Mouse (Mus musculus): ENCODE measurements around the gene Polr3b.
A peak's percentile ranks its signal among the peaks of the same experiment; 100 is the strongest.

Gene Polr3b

DNA sequence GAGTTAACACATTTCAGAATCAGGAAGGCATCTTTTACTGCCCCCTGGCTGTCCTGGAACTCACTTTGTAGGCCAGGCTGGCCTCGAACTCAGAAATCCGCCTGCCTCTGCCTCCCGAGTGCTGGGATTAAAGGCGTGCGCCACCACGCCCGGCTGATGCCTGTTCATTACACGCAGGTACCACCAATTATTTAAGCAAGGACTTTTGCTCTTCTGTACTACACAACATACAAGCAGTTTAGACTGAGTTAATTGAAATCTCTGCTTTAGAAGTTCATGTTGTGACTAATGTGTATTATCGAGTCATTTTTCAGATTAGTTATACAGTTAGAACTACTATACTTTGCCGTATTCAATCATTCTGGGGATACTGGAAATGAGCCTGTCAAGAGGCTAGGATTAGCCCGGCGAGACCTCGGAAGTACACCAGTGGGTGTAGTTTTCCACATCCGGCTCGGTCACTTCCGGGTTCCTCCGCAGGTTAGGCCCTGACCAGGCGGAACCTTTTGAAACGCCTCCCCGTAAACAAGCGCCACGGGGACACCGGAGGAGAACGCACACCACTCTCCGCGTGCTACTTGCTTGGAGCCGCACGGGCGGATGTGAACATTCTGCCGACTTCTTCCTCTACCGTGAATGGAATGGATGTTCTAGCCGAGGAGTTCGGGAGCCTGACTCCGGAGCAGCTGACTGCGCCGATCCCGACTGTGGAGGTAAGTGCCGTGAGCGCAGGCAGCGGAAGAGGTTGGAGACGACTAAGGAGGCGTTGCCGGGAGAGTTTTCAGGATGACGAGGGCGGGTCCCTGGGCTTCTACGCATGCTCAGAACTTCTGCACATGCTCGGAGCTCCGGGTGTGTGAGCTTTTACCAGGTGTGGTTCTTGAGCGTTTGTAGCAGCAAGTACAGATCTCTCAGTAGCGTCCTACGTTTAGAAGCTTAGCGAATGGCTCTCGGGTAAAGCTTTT, at the start of gene Polr3b:
Gene Polr3b (plus strand): TSS at position 467 of the 965 bp plus-strand sequence.
- DNase-seq: peak; percentile 95

DNA sequence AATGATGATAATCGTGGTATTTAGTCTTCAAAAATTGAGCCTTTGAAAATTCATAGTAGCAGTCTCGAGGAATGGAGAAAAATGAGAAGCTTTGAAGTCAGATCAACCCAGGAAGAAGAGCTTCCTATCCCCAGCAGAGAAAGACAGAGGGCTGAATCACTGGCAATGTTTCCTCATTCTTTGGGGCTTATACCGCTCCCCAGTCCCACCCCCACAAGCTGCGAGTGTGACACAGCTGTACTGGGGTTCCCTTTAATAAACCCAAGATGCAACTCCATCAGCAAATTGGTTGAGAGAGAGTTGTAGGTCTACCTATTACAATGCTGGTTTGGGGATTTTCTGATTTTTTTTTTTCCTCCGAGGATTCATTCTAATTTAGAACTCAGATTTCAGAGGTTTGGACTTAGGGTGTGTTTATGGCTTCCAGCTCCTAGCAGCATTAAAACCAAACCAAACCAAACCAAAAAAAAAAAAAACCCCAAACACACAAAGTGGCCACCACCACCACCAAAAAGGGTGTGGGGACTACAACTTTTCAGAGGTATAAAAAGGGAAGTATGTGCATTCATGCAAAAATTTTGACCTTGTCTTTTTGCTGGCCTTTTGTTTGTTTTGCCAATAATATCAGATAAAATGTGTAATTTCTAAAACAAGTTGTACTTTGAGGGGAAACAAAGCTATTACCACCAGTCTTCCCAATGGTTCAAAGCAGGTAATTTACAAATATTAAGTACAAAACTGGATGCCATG, 48.2 kb upstream of the Polr3b start:
- no peak for DNase-seq

DNA sequence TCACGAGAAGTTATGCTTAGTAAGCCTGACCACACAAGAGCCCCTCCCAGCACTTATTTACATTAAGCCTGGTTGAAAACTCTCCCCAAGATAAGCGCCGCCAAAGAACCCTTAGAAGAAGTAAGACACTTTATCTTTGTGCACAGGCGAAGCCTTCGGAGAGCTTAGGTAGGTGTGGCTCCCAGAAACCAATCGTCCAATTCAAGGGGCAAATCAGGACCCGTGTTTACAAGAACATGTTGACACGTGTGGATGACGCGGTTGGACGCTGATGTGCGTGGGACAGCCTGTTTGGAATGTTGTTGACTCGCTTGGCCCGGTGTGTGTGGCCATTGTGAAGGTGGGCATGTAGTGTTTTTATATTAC, 46.1 kb upstream of the Polr3b start:
- DNase-seq: no peak

DNA sequence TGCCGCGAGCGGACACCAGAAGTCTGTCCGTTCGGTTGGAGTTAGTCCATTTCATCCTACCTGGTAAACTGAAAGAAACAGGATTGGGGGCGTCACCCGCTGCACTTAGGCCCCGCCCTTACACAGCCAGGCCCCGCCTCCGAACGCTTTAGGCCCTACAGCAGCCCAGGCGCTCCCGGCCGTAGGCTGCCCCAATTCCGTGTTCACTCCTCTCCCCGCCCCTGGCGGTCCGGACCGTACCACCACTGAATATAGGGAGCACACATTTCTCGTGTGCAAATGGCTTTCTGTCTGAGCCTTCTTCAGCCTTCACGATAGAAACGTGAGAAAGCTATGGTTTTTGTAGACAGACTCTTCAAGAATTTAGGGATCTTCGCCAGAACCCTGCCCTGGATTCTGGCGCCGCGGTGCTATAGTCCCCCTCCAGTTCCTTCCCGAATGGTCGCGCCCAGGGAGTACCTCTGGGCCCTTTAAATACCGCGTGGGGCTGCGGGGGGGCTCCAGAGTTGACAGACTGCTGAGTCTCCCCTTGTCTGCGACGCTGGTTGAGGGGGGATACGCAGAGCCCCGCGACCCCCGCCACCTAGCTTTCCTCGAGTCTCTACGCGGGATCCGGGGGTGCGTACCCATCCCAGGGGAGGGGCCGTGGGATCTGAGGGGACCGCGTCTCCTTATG, 45.6 kb upstream of the Polr3b start, which contains the start of gene Tcp11l2:
Gene Tcp11l2 (plus strand): TSS at position 232 of the 676 bp plus-strand sequence.
- peak; percentile 96 for DNase-seq

DNA sequence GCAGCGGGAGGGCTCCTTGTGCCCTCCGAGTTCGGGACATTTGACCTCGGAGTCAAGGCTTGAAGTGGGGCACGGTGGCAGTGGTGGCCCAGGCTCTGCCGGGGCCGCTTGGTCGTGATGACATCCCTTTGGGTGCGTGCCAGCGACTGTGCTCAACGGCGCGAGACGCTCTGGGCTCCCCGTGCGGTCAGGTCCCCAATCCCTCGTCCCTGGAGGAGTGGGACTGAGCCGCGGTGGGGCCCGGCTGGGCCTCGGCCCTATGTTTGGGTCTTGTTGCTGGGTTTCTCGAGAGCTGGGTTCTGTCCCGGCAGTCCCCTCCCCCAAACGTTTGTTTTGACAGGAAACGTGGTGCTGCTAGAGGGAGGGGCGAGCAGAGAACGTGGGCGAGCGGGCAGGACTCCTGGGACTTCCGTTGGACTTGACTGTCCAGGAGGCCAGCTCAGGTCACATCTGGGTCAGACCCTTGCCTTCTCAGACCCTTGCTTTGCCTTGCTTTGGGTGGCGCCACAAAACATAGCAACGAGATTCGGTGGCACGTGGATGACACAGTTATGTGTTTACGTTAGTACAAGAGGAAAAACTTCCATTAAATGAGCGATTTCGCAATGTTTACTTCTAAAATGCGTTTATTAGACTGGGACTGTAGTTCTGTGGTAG, 44.9 kb upstream of the Polr3b start:
- DNase-seq: peak; percentile 72

DNA sequence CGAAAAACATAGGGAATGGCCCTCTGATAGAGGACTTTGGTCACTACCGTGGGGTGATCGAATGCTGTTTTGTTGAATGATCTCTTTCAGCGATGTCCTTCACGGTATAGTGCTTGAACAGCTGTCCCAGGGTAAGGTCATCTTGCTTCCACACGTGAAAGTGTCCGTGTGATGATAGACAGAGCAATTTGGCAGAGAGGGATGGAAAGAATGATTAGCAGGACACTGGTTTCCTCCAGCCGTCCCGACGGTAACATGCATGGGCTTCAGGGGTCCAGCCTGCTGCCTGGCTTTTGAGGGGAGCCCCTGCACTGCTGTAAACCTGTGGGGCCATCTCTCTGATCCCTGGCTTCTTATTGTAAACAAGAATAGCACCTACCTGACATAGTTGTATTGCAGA, 43.4 kb upstream of the Polr3b start:
- DNase-seq: no peak

DNA sequence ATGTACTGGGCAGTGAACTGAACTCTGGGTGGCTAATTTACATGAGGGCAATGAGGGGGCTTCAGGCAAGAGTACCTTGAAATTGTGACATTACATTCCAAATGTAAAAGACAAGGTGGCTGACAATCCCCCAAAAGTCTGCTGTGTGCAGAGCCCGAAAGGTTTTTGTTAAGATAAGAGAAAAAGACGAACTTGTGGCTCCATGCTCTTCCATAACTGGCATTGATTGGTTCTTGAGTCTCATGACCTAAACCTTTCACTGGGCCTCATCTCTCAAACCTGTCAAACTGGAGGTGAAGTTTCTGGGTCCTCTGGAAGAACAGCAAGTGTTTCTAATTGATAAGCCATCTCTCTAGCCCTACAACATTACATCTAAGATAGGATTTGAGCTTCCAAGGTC, 42.6 kb upstream of the Polr3b start:
- DNase-seq: no peak

DNA sequence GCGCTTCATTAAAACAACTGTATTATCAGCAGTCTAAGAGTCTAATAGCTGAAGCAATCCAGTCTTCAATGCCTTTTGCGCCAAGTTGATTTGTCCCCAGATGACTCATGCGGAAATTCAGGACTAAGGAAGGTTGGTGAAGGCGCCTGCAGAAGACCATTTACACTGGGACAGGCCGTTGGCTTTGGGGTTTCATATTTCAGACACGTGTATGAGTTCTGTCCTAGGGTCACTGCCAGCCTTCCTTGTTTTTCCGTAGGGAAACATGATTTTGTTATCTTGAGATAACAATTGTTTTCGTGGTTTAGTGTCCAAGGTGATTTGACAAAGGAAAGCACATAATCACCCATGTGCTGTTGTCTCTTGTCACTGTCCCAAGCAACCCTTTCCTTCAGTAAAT, 40.9 kb upstream of the Polr3b start:
- no peak for DNase-seq

DNA sequence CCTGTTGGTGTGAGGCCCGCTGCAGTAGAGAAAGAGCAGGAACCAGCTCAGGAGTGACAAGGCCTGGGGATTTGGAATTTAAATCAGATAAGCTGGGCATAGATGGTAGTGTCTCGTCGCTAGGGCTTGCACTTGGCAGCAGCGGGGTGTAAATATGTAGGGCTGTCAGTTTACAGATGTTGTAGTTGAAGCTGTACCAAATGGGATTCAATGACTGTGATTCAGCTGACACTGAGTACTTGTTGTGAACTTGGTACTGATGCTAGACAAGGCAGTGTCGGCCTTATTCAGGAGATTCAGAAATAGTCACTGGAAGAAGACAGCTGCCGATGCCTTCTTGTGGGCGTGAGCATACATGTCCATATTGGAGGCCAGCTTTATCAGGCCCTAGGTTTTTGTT, 39.9 kb upstream of the Polr3b start:
- peak; percentile 23 for DNase-seq

DNA sequence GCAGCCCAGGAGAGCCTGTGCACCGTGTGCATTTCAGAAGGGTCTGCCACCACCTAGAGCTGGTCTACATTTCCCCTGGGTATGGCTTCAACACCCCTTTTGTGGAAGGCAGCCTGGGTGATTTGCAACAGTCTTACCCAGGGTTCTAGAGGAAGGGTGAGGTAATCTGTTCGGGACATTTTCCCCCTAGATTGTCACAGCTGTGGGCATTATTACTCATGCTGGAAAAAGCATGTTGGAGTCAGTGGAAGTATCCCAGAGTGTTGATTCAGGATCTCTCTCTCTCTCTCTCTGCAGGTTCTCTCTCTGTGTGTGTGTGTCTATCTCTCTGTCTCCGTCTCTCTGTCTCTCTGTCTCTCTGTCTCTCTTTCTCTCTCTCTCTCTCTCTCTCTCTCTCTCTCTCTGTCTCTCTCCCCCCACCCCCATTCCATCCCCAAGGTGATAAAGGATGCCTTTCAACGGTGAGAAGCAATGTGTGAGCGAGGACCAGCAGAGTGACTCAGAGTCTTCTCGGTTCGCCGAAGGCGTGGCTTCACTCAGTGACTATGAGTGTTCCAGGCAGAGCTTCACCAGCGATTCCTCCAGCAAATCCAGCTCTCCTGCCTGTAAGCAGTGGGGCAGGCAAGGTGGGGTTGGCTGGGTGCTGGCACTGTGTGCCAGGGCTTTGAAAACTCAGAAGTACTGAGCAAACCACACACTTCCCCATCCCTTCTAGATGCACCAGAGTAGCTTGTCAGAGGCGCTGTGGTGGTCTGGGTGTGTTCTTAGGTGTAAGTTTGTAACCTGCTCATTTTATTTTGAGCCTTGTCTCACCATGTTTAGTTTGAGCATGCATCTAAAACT, 37.4 kb upstream of the Polr3b start:
- DNase-seq: no peak

DNA sequence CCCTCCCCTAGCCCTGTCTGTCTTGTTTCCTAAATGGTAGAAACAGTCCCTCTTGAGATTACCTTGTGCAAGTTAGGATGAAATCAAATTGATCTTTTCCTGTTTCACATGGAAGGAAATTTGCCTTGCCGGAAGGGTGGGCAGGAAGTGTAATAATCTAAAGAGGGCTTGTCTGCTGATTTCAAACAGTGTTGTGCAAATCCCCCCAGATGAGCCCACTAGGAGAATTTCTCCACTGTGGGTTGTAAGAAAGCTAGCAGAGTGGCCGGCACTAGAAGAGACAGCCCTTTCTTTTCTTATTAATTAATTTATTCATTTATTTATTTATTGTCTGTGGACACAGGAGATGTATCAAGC, 36.8 kb upstream of the Polr3b start:
- DNase-seq: no peak

DNA sequence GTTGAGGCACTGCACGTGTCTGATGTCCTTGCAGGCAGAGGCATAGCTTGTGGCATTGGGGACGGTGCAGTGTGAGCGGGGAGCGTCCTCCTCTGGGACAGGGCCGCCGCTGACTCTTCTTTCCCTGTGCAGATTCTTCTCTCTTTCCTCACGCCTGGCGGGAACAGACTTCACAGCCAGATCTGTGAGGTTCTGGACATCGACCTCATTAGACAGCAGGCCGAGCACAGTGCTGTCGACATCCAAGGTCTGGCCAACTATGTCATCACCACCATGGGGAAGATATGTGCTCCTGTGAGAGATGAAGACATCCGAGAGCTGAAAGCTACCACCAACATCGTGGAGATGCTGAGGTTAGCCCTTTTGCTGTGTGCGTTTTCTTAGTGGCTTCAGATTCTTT, 31.1 kb upstream of the Polr3b start:
- DNase-seq: no peak

DNA sequence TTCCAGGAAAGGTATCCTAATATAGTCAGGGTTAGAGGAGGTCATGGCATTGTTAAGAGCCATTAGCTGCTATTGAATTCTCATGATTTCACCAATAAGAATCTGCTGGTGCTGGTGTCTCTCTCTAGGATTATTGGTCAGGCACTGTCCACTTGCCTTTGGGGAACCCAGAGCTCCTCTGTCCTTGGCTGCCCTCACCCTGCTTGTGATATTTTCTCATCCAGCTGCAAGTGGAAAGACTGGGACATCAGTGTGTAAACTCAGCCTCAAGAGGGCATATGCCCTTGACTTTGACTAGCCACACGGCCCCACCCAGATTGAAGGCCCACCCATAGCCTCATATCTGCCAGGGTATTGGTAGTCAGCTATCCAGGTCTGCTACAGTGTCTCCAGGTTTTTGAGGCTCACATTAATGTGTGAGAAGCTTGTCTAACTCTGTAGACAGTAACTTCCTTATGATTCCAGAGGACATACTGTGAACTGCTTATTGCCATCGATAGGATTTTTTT, 30.4 kb upstream of the Polr3b start:
- no peak for DNase-seq

DNA sequence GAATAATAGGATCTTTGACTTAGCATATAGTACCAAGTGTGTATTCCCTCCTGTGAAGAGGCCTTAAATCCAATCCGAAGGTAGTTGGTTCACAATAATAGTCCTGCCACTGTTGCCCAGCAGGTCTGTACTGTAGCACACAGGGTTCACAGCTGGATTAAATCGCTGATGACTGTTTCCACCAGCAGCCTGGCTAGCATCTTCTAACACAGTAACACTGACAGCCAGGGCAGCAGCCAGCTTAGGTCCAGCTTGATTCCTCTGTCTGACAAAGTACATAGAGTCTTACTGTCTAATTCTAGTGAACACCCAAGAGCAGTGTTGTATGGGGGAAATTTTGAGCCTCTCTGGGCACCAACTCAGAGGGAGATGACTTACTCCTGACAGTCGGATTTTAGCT, 29.3 kb upstream of the Polr3b start:
- DNase-seq: no peak

DNA sequence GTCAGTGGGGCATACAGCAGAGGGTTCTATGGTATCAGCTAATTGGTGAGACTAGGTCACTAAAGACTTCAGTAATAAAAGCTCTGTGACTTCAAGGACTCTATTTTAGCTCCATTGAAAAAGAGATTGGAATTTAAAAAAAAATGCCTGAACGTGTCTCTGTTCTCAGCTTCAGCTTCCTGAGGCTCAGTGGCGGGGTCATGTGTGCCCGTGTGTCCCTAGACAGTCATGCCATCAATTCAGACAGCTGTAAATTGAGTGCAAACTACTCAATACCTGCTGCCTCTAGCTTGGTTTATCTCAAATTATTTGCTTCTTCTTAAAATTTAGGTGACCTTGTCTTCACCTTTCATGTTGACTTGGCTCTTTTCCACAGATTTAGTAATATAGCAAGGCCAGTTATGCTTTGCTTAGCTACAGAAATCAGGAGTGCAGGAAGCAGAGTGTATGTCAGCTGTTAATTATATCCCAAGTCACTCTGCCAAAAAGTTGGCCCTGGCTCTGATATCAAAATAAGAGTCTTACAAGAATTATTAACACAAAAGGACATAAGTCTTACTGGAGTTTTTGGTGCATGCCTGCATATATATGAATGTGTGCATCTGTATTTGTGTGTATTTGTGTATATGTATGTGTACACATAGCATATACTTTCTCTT, 24.8 kb upstream of the Polr3b start:
- no peak for DNase-seq

DNA sequence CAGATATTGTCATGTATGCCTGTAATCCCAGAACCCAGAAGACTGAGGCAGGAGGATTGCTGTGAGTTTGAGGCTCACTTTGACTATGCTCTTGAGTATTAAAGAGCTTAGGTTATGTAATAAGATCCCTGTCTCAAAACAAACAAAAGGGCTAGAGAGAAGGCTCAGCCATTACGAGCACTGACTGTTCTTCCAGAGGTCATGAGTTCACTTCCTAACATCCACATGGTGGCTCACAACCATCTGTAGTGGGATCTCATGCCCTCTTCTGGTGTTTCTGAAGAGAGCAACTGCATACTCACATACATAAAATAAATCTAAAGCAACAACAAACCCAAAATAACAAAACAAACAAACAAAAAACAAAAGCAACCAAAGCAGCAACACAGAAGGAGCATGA, 23.9 kb upstream of the Polr3b start:
- no peak for DNase-seq

DNA sequence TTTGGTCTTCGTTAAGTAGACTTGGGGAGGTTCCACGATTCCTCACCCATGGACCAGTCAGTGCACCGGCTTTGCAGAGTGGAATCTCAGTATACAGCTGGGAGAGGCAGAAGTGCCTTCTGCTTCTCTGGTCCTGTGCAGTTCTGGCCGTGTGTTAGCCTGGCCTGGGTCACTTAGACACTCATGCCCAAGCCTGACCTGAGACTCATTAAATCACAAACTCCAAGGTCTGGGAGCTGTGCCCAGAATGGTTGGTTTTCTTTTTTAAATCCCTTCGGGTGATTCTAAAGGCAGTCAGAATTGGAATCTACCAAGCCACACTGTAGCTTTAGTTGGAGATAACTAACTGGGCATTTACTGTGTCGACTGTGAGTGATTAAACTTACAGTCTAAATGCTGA, 22.0 kb upstream of the Polr3b start:
- DNase-seq: no peak

DNA sequence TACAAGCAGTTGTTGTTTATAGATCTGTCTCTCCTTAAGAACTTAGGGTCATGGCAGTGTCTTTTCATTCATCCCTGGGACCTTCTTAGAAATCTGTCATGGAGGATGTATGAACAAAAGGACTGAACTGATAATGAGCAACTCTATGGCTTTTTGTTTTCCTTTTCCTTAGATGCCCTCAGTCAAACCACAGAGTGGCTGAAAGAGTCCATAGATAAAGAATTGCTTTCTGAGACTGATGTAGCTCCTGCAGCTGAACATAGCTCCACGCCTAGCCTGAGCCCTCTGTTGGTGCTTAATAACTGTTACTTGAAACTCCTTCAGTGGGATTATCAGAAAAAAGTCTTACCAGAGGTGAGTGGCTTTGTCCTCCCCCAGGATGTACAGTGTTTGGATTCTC, 17.8 kb upstream of the Polr3b start:
- no peak for DNase-seq

DNA sequence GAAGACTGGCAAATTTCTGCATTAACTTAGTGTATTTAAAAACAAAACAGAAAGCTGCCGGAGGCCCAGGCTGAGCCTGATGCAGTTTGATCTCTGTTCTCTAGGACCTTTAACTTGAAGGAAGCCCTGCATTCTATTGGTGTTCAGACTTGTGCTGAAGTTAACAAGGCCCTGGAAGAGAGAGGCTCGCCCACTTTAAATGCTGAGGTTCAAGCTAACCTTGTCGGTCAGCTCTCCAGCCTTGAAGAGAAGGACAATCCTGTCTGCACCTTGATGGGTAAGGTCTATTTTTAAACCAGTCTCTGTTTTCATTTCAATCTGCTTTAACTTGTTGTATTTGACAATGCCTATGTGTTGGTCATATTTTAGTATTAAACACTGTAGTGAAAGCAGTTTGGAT, 13.7 kb upstream of the Polr3b start:
- DNase-seq: no peak

DNA sequence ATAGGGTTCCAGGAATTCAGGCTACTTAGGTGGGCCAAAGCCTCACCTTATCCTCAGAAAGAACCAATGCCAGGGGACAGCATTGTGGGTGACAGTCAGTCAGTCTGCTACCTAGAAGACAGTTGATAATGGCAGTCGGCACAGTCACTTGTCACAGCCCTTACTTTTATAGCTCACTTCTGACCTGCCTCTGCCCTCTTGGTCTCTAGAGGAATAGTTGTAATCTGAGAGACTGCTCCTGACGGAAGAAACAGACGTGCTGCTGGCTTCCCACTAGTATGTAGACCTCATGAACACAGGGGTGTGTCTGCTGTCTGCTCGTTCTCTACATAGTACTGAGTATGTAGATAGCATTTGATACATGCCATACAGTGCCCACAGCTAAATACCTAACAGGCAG, 11.8 kb upstream of the Polr3b start:
- DNase-seq: no peak

DNA sequence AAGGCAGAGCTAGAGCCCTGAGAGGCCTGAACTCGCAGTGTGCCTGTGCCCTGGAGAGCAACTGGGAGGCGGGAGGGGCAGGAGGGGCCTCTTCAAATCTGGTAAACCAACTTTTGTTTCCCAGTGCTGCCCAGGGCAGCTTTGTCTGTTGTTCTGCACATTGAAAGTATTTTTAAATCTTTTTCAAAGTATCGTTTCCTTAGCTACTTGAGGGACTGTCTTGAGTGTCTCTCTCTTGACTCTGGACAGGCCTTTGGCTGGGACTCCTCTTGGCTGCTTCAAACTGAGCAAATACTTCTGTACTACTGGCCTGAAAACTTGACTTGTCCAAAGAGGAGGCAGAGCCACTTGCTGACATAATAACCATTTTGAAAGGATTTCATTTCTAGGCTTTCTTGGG, 11.3 kb upstream of the Polr3b start:
- DNase-seq: no peak

Data from layer of hippocampus, adult 9-11 months (tissue).